Comparison of ENCODE assay signal across 8 mouse cellular contexts in genomic region chr9:90270944-90271295, GRCm38 (mm10). TPM values are rescaled to one million over a fixed set of nuclear protein-coding genes. Genes with fewer than 3 reads are reported as not detected.
A peak's percentile ranks its signal among the peaks of the same experiment; 100 is the strongest.
DNase-seq lines count a peak whose midpoint lies in the region; ATAC-seq and TF ChIP-seq lines count a peak whose summit lies in the region.

No protein-coding gene starts in this region.

- H3K27ac ChIP-seq in kidney, embryonic 16.5 days (ENCODE audit: low read length): no peak overlapping the region
- no peak overlapping the region for H3K27ac ChIP-seq in cortical plate, adult 2 months (ENCODE audit: insufficient read depth, low read length)
- H3K27ac ChIP-seq in intestine, embryonic 15.5 days: peak overlapping the region; percentile 93; the same call in 1 of the 2 replicates
- H3K27ac ChIP-seq in midbrain, embryonic 16.5 days (ENCODE audit: low read length): no peak overlapping the region

- H3K4me1 ChIP-seq in kidney, embryonic 16.5 days (ENCODE audit: insufficient read depth, low read length): peaks cover 13% of the 10 kb centered on the region
- H3K4me1 ChIP-seq in cortical plate, adult 2 months (ENCODE audit: control insufficient read depth, insufficient read depth, low read length): peaks cover 3% of the 10 kb centered on the region; the same call in 1 of the 2 replicates
- H3K4me1 ChIP-seq in intestine, embryonic 15.5 days (replicated peaks): peaks cover 11% of the 10 kb centered on the region
- peaks cover 17% of the 10 kb centered on the region for H3K4me1 ChIP-seq in midbrain, embryonic 16.5 days (ENCODE audit: control insufficient read depth, insufficient read depth, low read length)

- H3K9ac ChIP-seq in kidney, embryonic 16.5 days (replicated peaks; ENCODE audit: low read length): peak overlapping the region; percentile 82
- peak overlapping the region; percentile 76 for H3K9ac ChIP-seq in intestine, embryonic 15.5 days
- H3K9ac ChIP-seq in midbrain, embryonic 16.5 days (ENCODE audit: low read depth, low read length): peak overlapping the region; percentile 79

- H3K4me2 ChIP-seq in kidney, embryonic 16.5 days (replicated peaks; ENCODE audit: low read depth, low read length): peak overlapping the region; percentile 78
- H3K4me2 ChIP-seq in intestine, embryonic 15.5 days (replicated peaks): peak overlapping the region; percentile 82
- H3K4me2 ChIP-seq in midbrain, embryonic 16.5 days (ENCODE audit: low read length): peak overlapping the region; percentile 82

- peak overlapping the region; percentile 81 for H3K4me3 ChIP-seq in kidney, embryonic 16.5 days (ENCODE audit: low read length)
- peak overlapping the region; percentile 81 for H3K4me3 ChIP-seq in cortical plate, adult 2 months (ENCODE audit: insufficient read depth, low read length)
- peak overlapping the region; percentile 84 for H3K4me3 ChIP-seq in intestine, embryonic 15.5 days (replicated peaks)
- peak overlapping the region; percentile 84 for H3K4me3 ChIP-seq in midbrain, embryonic 16.5 days (ENCODE audit: low read depth, low read length)

- DNase-seq in kidney, adult 11 months: no peak
- no peak for DNase-seq in c-Kit-positive CD71-positive TER-119-positive erythroid progenitor cells, embryonic 14.5 days (ENCODE audit: low spot score)
- no peak for DNase-seq in gastrocnemius, adult 18-20 months (ENCODE audit: low spot score)

- H3K9me3 ChIP-seq in kidney, embryonic 16.5 days (ENCODE audit: low read length): no peaks in the 10 kb centered on the region
- no peaks in the 10 kb centered on the region for H3K9me3 ChIP-seq in intestine, embryonic 15.5 days
- H3K9me3 ChIP-seq in midbrain, embryonic 16.5 days (replicated peaks; ENCODE audit: control insufficient read depth, low read length, poor library complexity, severe bottlenecking): no peaks in the 10 kb centered on the region

- no peaks in the 10 kb centered on the region for H3K36me3 ChIP-seq in kidney, embryonic 16.5 days (ENCODE audit: insufficient read depth, low read length)
- no peaks in the 10 kb centered on the region for H3K36me3 ChIP-seq in intestine, embryonic 15.5 days
- no peaks in the 10 kb centered on the region for H3K36me3 ChIP-seq in midbrain, embryonic 16.5 days (ENCODE audit: control insufficient read depth, insufficient read depth, low read length)

- no peak for TF ChIP-seq CTCF in cortical plate, adult 2 months (IDR thresholded peaks at IDR 0.05; ENCODE audit: extremely low read depth, insufficient read depth, low read length)

- WGBS in kidney, embryonic 16.5 days: 12% methylated on average over 11 of the region's 11 CpGs
- WGBS in intestine, embryonic 15.5 days: 9% methylated on average over 11 of the region's 11 CpGs
- WGBS in midbrain, embryonic 16.5 days: 16% methylated on average over 11 of the region's 11 CpGs

- no peaks in the 10 kb centered on the region for H3K27me3 ChIP-seq in kidney, embryonic 16.5 days (ENCODE audit: insufficient read depth, low read length)
- H3K27me3 ChIP-seq in intestine, embryonic 15.5 days (replicated peaks): no peaks in the 10 kb centered on the region
- no peaks in the 10 kb centered on the region for H3K27me3 ChIP-seq in midbrain, embryonic 16.5 days (ENCODE audit: control insufficient read depth, insufficient read depth, low read depth, low read length)

- peak; percentile 32; the same call in 1 of the 2 replicates for ATAC-seq in kidney, embryonic 16.5 days (ENCODE audit: low FRiP score, low TSS enrichment)
- peak; percentile 28 for ATAC-seq in intestine, embryonic 15.5 days
- ATAC-seq in midbrain, embryonic 16.5 days: peak; percentile 37
- ATAC-seq in erythroid progenitor cell, adult 5-6 weeks (replicated peaks; ENCODE audit: low FRiP score, poor library complexity, severe bottlenecking): no peak

- TF ChIP-seq POLR2A in cortical plate, adult 2 months (IDR thresholded peaks at IDR 0.05; ENCODE audit: extremely low read depth, insufficient read depth, low read length): no peak

RNA-seq across cellular contexts. Expression of gene Tbc1d2b, which starts 0.3 kb away (rescaled TPM):
- 12.8 and 12.9 TPM in 2 replicates for polyA plus RNA-seq in kidney, embryonic 16.5 days (2015; fragmentation: Nextera tagmentation; extraction: Ambion mirVana)
- 10.4 and 11.4 TPM in 2 replicates for polyA plus RNA-seq in cortical plate, adult 2 months (2012; rRNA removed)
- 14.6 and 14.9 TPM in 2 replicates for polyA plus RNA-seq in intestine, embryonic 15.5 days (2015; fragmentation: Nextera tagmentation; extraction: Ambion mirVana)
- 6.3 and 7.3 TPM in 2 replicates for polyA plus RNA-seq in midbrain, embryonic 16.5 days (2015; fragmentation: Nextera tagmentation; extraction: Ambion mirVana)
- total RNA-seq in erythroid progenitor cell, adult 5-6 weeks (2015; ENCODE audit: low replicate concordance): 54.4 and 68.7 TPM in 2 replicates
- total RNA-seq in erythroid progenitor cell, adult 5-6 weeks (2017; ENCODE audit: low replicate concordance): 37.4 and 44.0 TPM in 2 replicates
- total RNA-seq in gastrocnemius, adult 18-20 months (2021): 1 to 10 TPM; 3.6 to 4.7 TPM
